Mouse (Mus musculus) lung, adult 2 months (tissue): ENCODE measurements at regions not wholly inside any gene's neighbourhood (a gene's known extent, or its start where the extent isn't known, plus 50 kb on each side); places are given as distances from the start of the nearest gene placed in this dataset.

ENCODE experiments used
- CTCF ChIP-seq: fragments of 200-500 bp; IDR thresholded peaks from 2 replicates; pipeline ENCODE4 v1.5.1; 2011; ENCODE audit warnings: mild to moderate bottlenecking, low read length, control low read depth; ENCODE audit not compliant: insufficient read depth
- POLR2A ChIP-seq: fragments of 200-500 bp; IDR thresholded peaks from 2 replicates; pipeline ENCODE4 v1.6.1; 2011; ENCODE audit warnings: low read depth, mild to moderate bottlenecking, control low read depth, low read length, borderline replicate concordance; ENCODE audit errors: extremely low read depth

- TF ChIP-seq CTCF (no peak), POLR2A (no peak)
These were observed 63.8 kb upstream of the Dlk1 start for GRCm38 (mm10) chr12:109388791-109389190.
